Mouse (Mus musculus) G1E (cell line): ENCODE data around the gene Mrm1. TPM values are rescaled to one million over a fixed set of nuclear protein-coding genes. Genes with fewer than 3 reads are reported as not detected.

ENCODE experiments used
- ATAC-seq: 2 replicates; pipeline ENCODE4 v1.8.0; 2016; ENCODE audit warnings: mild to moderate bottlenecking; ENCODE audit not compliant: insufficient number of reproducible peaks, poor library complexity, low FRiP score, severe bottlenecking; ENCODE audit errors: extremely low read depth
- DNase-seq: peaks from one replicate; pipeline ENCODE4 v3.0.0; 2012; ENCODE audit warnings: low spot score
- H3K27me3 ChIP-seq: 2 replicates; pipeline ENCODE4 v1.6.1; 2012; ENCODE audit warnings: mild to moderate bottlenecking, low read length, inconsistent platforms; ENCODE audit not compliant: insufficient read depth
- H3K36me3 ChIP-seq: replicated peaks from 2 replicates; pipeline ENCODE3; 2012; ENCODE audit warnings: mild to moderate bottlenecking, inconsistent platforms
- H3K4me1 ChIP-seq: 2 replicates; pipeline ENCODE4 v1.6.1; 2012; ENCODE audit warnings: low read depth, low read length, inconsistent platforms, mixed read lengths; ENCODE audit not compliant: insufficient read depth
- H3K4me3 ChIP-seq: 2 replicates; pipeline ENCODE4 v1.5.1; 2012; ENCODE audit warnings: low read depth, mild to moderate bottlenecking, inconsistent platforms, low read length, moderate library complexity, mixed read lengths
- H3K9me3 ChIP-seq: replicated peaks from 2 replicates; pipeline ENCODE4 v1.6.1; 2012; ENCODE audit warnings: inconsistent platforms
- CTCF ChIP-seq: IDR thresholded peaks from 2 replicates; pipeline ENCODE4 v1.5.1; 2012; ENCODE audit warnings: low read depth, low read length, inconsistent platforms, mixed read lengths
- GATA1 ChIP-seq: IDR thresholded peaks from 2 replicates; pipeline ENCODE4 v1.6.1; 2012; ENCODE audit warnings: borderline replicate concordance, low read length, inconsistent platforms, mixed read lengths
- GATA2 ChIP-seq: IDR thresholded peaks from 2 replicates; pipeline ENCODE4 v1.6.1; 2012; ENCODE audit warnings: low read depth, low read length, inconsistent platforms, borderline replicate concordance
- POLR2AphosphoS5 ChIP-seq: IDR thresholded peaks from 2 replicates; pipeline ENCODE4 v1.6.1; 2012; ENCODE audit warnings: low read depth, low read length, inconsistent platforms; ENCODE audit not compliant: insufficient replicate concordance
- TAL1 ChIP-seq: conservative IDR thresholded peaks from 2 replicates; pipeline ENCODE4 v1.6.1; 2012; ENCODE audit warnings: low read depth, low read length, inconsistent platforms, mixed read lengths
- polyA plus RNA-seq: library from polyadenylated mRNA; stranded (reverse); fragments of >175 nt; gene quantifications from 2 replicates; pipeline ENCODE4 v1.2.3, GENCODE M21; 2012
- total RNA-seq, 2 experiments: library from RNA; stranded (forward) in 1 of 2; stranded (reverse) in 1 of 2; fragments of 200-1000 nt in 1 of 2; fragments of >200 nt in 1 of 2; fragmentation: Nextera tagmentation in 1 of 2; gene quantifications; 2 replicates each; pipeline ENCODE4 v1.2.3; 2014 to 2017

Gene Mrm1
- total and polyA plus RNA-seq, 3 experiments: 8.0 to 14.1 (median 9.8) TPM

GRCm38 (mm10) chr11:84793545-84793944, 25.8 kb downstream of the Mrm1 start:
- no peak for ATAC-seq
- H3K36me3 ChIP-seq: no peaks in the 10 kb centered on the region

GRCm38 (mm10) chr11:84790383-84790782, 28.9 kb downstream of the Mrm1 start:
- TF ChIP-seq GATA2 (no peak), GATA1 (no peak), CTCF (no peak), TAL1 (no peak), POLR2AphosphoS5 (no peak)
- Histone ChIP-seq H3K4me3 (no peak overlapping the region), H3K36me3 (no peaks in the 10 kb centered on the region), H3K4me1 (peaks cover 9% of the 10 kb centered on the region), H3K9me3 (0 out of 2 replicates have a peak, but pooled peaks cover 3% of the 10 kb centered on the region), H3K27me3 (peaks cover 54% of the 10 kb centered on the region)
- DNase-seq (no peak), ATAC-seq (no peak)

More at GRCm38 (mm10) chr11:84793545-84793944, 25.8 kb downstream of the Mrm1 start:
- H3K9me3 ChIP-seq: 0 out of 2 replicates have a peak, but pooled peaks cover 3% of the 10 kb centered on the region
- DNase-seq: no peak
- H3K4me1 ChIP-seq: peaks cover 12% of the 10 kb centered on the region
- TF ChIP-seq TAL1 (no peak), POLR2AphosphoS5 (no peak)
- no peak overlapping the region for H3K4me3 ChIP-seq
- peaks cover 42% of the 10 kb centered on the region for H3K27me3 ChIP-seq

- Histone ChIP-seq H3K36me3 (no peaks in the 10 kb centered on the region), H3K9me3 (no peaks in the 10 kb centered on the region), H3K4me3 (no peak overlapping the region), H3K27me3 (peaks cover 55% of the 10 kb centered on the region), H3K4me1 (no peaks in the 10 kb centered on the region)
- TF ChIP-seq GATA1 (no peak), POLR2AphosphoS5 (no peak), TAL1 (no peak), GATA2 (no peak), CTCF (no peak)
- ATAC-seq (no peak), DNase-seq (no peak)
Measured at GRCm38 (mm10) chr11:84780143-84780870, 39.0 kb downstream of the Mrm1 start.

GRCm38 (mm10) chr11:84775560-84775959, 43.8 kb downstream of the Mrm1 start:
- ATAC-seq (no peak), DNase-seq (no peak)
- Histone ChIP-seq H3K9me3 (no peaks in the 10 kb centered on the region), H3K36me3 (no peaks in the 10 kb centered on the region), H3K4me3 (no peak overlapping the region), H3K4me1 (no peaks in the 10 kb centered on the region), H3K27me3 (peaks cover 64% of the 10 kb centered on the region)
- no peak for TF ChIP-seq TAL1
- TF ChIP-seq CTCF: no peak
- no peak for TF ChIP-seq GATA1
- no peak for TF ChIP-seq POLR2AphosphoS5
- TF ChIP-seq GATA2: no peak

GRCm38 (mm10) chr11:84774870-84775514, 44.3 kb downstream of the Mrm1 start:
- H3K9me3 ChIP-seq: no peaks in the 10 kb centered on the region
- ATAC-seq (no peak), DNase-seq (no peak)
- peaks cover 64% of the 10 kb centered on the region for H3K27me3 ChIP-seq
- TF ChIP-seq POLR2AphosphoS5 (no peak), TAL1 (no peak), CTCF (no peak), GATA1 (no peak), GATA2 (no peak)
- no peak overlapping the region for H3K4me3 ChIP-seq
- no peaks in the 10 kb centered on the region for H3K36me3 ChIP-seq
- no peaks in the 10 kb centered on the region for H3K4me1 ChIP-seq

GRCm38 (mm10) chr11:84767898-84768297, 51.4 kb downstream of the Mrm1 start:
- no peaks in the 10 kb centered on the region for H3K9me3 ChIP-seq
- ATAC-seq: no peak
- no peaks in the 10 kb centered on the region for H3K36me3 ChIP-seq
- no peak for DNase-seq
- TF ChIP-seq POLR2AphosphoS5: no peak
- TF ChIP-seq GATA2: no peak
- TF ChIP-seq TAL1: no peak
- TF ChIP-seq CTCF: no peak
- no peak for TF ChIP-seq GATA1
- no peak overlapping the region for H3K4me3 ChIP-seq
- peaks cover 66% of the 10 kb centered on the region for H3K27me3 ChIP-seq
- H3K4me1 ChIP-seq: peaks cover 3% of the 10 kb centered on the region; the same call in 1 of the 2 replicates
